Mouse (Mus musculus) frontal cortex, postnatal 10 days (tissue): Measurements from ENCODE around the gene Pdcd6.

Experiments
- DNase-seq, 2 experiments: peaks; one replicate each; pipeline ENCODE4 v3.0.0; 2022; ENCODE audit warnings: low spot score in 2 of 2, mixed read lengths in 1 of 2

The Pdcd6 gene

GRCm38 (mm10) chr13:74317170-74317849 lies at the start of gene Pdcd6:
Gene Pdcd6 (minus strand): TSS chr13:74317580.
- peak; percentile 79 to 87 for DNase-seq

- DNase-seq: no peak
Observed at GRCm38 (mm10) chr13:74363859-74364235, 46.5 kb upstream of the Pdcd6 start, which contains the start of gene Lrrc14b. Gene Lrrc14b (minus strand): TSS chr13:74364005.

- DNase-seq: no peak
Observed at GRCm38 (mm10) chr13:74363176-74363858, 45.9 kb upstream of the Pdcd6 start.

GRCm38 (mm10) chr13:74362218-74362617 lies 44.8 kb upstream of the Pdcd6 start:
- no peak for DNase-seq

- DNase-seq: no peak
Observed at GRCm38 (mm10) chr13:74356491-74356890, 39.1 kb upstream of the Pdcd6 start.

- no peak for DNase-seq
Observed at GRCm38 (mm10) chr13:74350435-74350906, 33.1 kb upstream of the Pdcd6 start.

- peak; percentile 89 to 95 for DNase-seq
Observed at GRCm38 (mm10) chr13:74349566-74350434, 32.4 kb upstream of the Pdcd6 start, which contains the start of the genes Sdha and Ccdc127. Gene Sdha (minus strand): TSS chr13:74350280. Gene Ccdc127 (plus strand): TSS chr13:74350309.

GRCm38 (mm10) chr13:74341036-74341435 lies 23.7 kb upstream of the Pdcd6 start:
- no peak for DNase-seq

- no peak for DNase-seq
Observed at GRCm38 (mm10) chr13:74329321-74329720, 11.9 kb upstream of the Pdcd6 start.

GRCm38 (mm10) chr13:74316789-74317169 lies 601 bp downstream of the Pdcd6 start:
- DNase-seq: no peak

GRCm38 (mm10) chr13:74316386-74316785 lies 994 bp downstream of the Pdcd6 start:
- DNase-seq: no peak

- DNase-seq: no peak
Observed at GRCm38 (mm10) chr13:74314616-74315015, 2.8 kb downstream of the Pdcd6 start.

- no peak for DNase-seq
Observed at GRCm38 (mm10) chr13:74305780-74306179, 11.6 kb downstream of the Pdcd6 start.

- no peak for DNase-seq
Observed at GRCm38 (mm10) chr13:74305380-74305779, 12.0 kb downstream of the Pdcd6 start.

- DNase-seq: no peak
Observed at GRCm38 (mm10) chr13:74302050-74303037, 15.0 kb downstream of the Pdcd6 start.

GRCm38 (mm10) chr13:74301607-74301984 lies 15.8 kb downstream of the Pdcd6 start:
- DNase-seq: no peak

GRCm38 (mm10) chr13:74300925-74301606 lies 16.3 kb downstream of the Pdcd6 start:
- DNase-seq: peak; percentile 50 to 65

- DNase-seq: no peak
Observed at GRCm38 (mm10) chr13:74296376-74296775, 21.0 kb downstream of the Pdcd6 start.

GRCm38 (mm10) chr13:74292167-74292566 lies 25.2 kb downstream of the Pdcd6 start, which contains the start of gene Ahrr:
Gene Ahrr (minus strand): TSS chr13:74292331.
- peak in 1 of 2 experiments; percentile 25 for DNase-seq

- no peak for DNase-seq
Observed at GRCm38 (mm10) chr13:74289646-74290045, 27.7 kb downstream of the Pdcd6 start.
